Mouse (Mus musculus): ENCODE results near the gene Erc2. TPM values are rescaled to one million over a fixed set of nuclear protein-coding genes. Genes with fewer than 3 reads are reported as not detected.

Erc2 gene
- total RNA-seq, 2 experiments from 2014 or later = 0.38 to 0.86 TPM

DNA sequence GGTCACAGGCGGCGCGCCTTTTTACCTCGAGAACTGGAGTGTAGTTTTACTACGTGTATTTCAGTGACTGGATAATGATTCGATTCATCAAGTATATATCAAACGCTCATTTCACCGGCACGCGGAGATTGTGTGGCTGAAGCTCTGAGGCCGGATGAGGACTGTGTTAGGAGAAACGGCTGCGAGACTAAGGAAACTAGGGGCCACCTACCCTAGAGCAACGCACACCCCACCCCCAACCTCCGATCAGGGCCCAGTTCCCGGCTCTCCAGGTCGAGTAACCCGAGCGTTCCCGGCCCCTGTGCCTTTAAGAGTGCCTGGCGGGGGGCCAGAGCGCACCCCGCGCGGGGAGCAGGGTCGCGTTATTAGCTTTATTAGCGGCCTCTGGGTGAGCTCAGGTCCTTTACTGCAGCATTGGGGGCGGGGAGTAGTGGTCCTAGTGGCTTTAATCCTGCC, 884.2 kb downstream of the Erc2 start:
- intact Hi-C loops (cut with DNase I; ENCODE audit: low total_unique reads) = no loop called here
- DNase-seq = peak; percentile 66

DNA sequence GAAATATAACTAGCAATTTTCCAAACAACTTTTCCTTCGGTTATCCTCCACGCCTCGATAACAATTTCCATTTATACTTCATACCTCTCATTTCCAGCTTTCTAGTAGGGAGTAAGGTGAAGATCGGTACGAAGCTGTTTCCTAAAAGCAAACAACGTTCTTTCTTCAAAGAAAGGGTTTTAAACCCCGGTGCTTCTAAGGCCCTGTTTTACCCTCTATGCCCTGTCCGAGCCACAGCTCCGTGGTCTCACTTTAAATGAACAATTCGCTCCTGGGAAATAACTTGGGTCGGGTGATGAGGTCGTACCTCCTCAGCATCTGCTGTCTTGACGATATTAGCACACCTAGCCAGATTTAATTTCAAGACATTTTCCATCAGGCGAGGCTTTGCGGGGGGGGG, 884.8 kb downstream of the Erc2 start:
- no peak for DNase-seq
- intact Hi-C loops (cut with DNase I; ENCODE audit: low total_unique reads) = no loop called here

DNA sequence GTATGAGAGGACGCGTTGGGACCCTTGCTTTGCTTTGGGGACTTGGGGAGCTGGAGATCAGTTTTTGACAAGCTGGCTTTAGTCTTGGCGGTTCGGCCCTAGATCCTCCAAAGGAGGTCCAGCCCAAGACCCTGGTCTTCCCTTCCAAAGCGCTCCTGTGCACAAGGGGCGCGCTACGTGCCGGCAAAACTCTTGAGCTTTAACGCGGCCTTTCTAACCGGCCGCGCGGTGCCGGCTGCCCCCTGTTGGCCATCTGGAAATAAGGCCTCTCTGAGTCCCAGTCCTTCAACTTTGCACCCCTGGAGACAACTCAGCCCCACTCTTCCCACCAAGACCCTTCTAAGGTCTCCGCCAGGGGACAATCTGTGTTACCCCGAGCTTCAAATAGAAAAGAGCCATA, 885.2 kb downstream of the Erc2 start:
- peak; percentile 68 for DNase-seq
- intact Hi-C loops (cut with DNase I; ENCODE audit: low total_unique reads) = no loop called here

DNA sequence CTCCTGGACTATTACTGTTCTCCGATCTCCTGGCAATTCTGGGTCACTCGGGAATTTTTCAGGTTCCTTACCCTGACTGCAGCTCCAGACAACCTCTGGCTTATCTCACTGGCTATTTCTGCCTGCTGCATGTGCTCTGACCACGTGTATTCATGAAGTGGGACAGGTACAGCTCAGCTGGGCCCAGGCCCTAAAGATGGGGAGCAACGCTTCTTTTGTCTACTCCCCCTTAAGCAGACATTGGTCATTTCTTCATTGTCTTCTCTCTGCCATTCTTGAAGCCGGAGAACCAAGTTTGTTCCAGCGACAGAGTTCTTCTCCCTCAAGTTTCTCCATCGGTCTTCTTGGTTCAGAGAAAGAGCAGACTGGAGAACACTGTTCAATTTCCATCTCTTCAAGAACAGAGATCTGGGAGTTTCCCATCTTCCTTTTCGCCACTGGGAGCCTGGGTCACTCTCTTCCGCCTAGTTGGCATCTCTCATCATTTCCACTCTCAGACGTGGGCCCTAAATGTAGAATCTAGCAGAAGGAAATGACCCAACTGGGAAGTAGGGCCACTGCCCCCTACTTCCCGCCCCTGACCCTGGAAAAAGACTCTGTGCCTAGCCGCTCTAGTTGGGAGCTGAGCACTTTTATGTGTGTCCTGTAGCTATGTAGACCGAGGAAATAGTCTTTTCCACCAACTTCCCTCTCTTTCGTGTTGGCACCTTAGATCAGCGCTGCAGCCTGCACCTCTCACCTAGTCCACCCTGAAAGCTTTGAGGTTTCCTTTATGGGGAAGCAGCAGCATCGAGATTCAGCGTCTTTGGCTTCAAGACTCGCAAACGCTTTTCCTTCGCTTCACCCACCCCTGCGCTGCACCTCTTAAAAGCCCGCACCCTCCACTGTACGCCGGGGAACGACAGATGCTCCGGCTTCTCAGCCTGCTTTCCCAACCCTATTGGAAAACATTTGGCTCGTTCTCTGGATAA, 886.3 kb downstream of the Erc2 start:
- no peak for DNase-seq
- intact Hi-C loops (cut with DNase I; ENCODE audit: low total_unique reads) = no loop called here

DNA sequence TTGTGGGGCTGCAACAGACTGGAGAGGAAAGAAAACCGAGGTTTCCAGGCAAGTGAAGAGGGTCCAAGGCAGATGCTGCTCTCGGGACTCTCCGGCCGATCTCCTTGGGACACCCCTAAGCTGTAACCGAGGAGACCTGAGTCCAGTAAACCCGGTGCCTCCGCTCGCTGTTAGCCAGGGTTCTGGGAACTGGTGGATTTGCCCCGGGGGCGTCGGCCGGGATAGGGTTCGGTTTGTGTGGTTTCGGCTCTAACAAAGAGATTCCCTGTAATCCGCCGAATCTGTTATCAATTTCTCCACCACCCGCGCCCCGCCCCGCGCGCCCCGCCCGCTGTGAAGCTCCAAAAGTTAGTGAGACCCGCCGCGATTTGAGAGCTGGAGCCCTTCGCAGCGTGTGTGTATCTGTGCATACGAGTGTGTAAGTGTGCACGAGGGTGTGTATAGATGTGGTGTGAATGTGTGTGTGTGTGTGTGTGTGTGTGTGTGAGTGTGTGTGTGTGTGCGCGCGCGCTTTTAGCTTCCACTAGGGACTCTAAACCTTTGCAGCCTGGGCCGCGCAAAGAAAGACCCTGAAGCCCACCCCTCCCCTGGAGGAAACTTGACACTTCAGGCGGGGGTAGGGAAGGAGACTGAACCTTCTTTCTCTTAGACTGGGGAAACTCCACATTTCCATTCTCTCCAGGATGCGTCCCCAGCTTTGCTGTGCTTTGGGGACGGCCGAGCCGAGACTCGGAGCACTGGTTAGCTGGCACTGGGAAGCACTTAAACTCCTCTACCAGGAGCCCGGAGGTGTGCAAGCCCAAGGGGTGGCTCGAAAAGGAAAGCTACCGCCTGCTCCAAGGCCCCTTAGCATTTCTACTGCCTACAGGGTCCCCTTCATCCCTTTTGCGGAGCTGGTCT, 887.5 kb downstream of the Erc2 start:
- intact Hi-C loops (cut with DNase I; ENCODE audit: low total_unique reads) = loop anchor here (5.0 kb wide), 1 partner anchor 702 kb away; no protein-coding TSS in a partner anchor
- DNase-seq = peak; percentile 27

DNA sequence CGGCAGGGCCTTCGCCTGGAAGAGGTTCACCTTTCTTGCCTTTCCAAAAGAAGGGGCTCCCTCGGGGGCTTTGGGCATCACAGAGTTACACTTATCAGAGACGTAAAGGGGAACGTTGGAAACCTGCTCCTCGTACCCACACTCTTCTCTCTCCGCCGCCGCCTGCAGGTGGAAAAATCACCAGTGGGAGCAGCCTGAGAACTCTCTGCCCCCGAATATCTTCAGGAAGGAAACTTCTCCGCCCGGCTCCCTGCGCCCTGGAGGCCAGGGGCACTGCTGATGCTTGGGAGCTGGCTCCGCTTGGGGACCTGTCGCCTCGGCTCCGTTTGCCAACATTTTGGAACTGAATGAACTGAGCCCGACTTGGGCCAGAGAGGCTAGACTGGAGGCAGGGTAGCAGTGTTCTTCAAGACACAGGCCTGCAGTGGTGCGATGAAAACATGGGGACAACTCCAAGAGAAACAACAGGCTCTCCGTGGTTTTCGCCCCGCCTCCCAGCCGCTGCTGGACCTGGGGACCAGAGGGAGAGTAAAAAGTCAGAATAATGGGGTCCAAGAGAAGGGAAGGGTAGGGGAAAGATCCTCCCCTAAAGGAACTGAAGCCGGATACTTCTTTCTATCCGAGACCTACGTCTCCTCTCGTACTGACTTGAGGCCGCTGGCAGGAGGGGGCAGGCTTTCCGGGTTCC, 888.3 kb downstream of the Erc2 start:
- intact Hi-C loops (cut with DNase I; ENCODE audit: low total_unique reads) = loop anchor here (5.0 kb wide), 1 partner anchor 703 kb away; no protein-coding TSS in a partner anchor
- no peak for DNase-seq

DNA sequence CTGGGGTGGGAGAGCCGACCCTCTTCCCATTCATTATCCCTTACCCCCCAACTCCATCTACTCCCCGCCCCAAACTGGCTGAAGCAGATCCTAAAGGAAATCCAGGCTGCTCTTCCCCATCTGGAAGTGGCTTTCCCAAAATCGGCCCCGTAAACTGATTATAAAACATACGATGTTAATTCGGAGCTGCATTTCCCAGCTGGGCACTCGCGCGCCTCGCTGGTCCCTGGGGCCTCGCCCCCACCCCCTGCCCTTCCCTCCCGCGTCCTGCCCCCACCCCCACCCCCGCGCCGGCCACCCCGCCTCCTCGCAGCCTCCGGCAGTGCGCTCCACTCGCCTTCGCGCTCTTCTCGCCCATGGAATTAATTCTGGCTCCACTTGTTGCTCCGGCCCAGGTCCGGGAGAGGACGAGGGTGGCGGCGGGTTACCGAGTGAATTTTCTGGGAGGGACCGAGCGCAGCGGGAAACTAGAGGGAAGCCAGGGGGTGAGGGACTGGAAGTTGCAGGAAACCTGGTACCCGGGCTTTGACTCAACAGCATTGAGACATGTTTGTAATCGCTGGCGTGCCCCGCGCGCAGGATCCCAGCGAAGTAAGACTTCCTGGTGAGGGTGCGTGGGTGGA, 888.9 kb downstream of the Erc2 start:
- intact Hi-C loops (cut with DNase I; ENCODE audit: low total_unique reads) = loop anchor here (5.0 kb wide), 1 partner anchor 704 kb away; no protein-coding TSS in a partner anchor
- no peak for DNase-seq

DNA sequence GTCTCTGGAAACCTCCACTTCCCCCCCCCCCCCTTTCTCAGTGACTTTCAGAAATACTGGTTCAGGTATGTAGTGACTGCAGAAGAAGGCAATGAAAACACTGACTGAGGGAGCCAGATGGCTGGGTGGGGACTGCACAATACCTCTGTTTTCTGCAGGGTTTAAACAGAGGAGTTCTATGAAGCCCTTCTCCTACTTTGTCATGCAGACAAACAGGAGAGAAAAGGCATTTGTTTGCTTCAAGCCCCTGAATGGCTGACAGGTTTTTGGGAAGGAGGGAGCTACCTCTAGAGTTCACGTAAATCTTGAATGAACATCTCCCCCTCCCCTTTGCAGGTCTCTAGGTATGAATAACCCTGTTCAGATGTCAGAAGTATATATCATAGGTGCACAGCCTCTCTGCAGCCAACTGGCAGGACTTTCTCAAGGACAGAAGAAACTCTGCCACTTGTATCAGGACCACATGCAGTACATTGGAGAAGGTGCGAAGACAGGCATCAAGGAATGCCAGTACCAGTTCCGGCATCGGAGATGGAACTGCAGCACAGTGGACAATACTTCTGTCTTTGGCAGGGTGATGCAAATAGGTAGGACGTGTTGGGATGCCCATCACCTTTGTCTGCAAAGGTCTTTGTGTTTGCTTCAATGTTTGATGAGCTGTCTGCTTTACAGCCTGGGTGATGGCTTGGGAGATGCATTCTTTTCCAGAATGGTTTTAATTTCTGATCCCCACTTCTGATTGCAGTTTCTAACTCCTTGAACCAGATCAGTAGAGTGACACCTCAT, 890.8 kb downstream of the Erc2 start:
- DNase-seq = no peak
- intact Hi-C loops (cut with DNase I; ENCODE audit: low total_unique reads) = loop anchor here (5.0 kb wide), 1 partner anchor 706 kb away; no protein-coding TSS in a partner anchor

DNA sequence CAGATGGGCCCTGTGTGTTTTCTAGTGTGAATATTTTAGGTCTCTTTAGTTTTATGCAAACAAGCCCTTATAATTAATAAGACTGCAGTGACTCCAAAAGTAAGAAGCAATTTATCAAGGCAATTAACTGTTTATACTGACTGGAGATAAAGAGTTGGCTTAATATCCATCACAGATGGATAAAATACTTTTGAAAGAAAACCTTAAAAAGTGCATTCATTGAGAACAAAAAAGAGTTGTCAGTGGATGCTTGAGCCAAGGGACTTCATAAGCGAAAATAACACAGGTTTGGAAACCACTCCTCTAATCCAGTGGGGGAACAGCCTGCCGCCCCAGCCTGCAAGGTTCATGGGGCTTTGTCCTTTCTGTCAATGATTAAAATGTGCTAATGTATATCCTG, 891.9 kb downstream of the Erc2 start:
- intact Hi-C loops (cut with DNase I; ENCODE audit: low total_unique reads) = loop anchor here (5.0 kb wide), 1 partner anchor 707 kb away; no protein-coding TSS in a partner anchor
- DNase-seq = no peak

DNA sequence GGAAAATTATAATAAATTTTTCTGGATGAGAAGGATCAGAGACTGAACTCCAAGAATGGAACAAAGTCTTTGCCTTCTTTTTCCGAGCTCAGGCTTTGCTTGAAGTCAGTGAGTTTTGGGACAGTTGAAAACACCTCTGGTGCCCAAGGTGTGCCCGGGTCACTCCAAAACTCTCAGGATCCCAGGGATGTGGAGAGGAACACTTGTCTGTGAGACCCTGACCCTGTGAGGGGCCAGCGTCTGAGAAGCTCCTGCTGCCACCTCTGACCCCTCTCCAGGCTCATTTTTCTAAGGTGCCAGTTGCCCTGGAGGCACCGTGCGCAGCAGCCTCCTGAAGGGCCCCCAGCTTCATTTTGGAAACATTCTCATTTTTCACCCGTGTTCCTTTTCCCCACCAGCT, 893.1 kb downstream of the Erc2 start:
- no peak for DNase-seq
- intact Hi-C loops (cut with DNase I; ENCODE audit: low total_unique reads) = no loop called here

DNA sequence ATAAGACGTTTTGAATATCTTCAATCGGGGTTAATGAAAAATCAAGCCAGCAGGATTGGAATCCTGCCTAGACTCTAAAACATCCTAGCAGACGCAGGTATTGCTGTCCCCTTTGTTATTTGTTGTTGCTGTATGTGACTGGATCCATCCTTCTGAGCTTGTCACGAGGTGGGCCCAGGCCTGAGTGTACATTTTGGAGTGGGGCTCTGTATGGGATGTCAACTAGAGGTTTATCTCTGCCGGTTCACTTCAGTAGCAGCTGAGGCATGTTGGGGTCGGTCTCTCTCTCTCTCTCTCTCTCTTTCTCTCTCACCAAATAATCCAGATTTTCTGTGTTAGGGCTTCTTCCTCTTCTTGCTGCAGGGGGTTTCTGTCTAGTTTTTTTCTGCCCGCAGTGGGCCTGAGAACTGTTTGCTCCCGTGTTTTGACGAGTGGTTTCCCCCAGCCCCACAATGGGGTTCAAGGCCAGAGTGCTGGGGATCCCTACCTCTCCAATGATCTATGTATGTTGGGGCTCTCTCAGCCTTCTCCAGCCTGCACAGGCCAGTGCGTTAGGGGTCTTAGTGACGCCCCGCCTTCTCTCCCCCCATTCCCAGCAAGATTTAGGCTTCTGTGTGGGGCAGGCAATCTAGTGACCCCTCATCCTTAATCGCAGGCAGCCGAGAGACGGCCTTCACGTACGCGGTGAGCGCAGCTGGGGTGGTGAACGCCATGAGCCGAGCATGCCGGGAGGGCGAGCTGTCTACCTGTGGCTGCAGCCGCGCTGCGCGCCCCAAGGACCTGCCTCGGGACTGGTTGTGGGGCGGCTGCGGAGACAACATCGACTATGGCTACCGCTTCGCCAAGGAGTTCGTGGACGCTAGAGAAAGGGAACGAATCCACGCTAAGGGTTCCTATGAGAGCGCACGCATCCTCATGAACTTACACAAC, 895.7 kb downstream of the Erc2 start:
- intact Hi-C loops (cut with DNase I; ENCODE audit: low total_unique reads) = loop anchor here (2.0 kb wide), 1 partner anchor 23 kb away; no protein-coding TSS in a partner anchor
- no peak for DNase-seq

DNA sequence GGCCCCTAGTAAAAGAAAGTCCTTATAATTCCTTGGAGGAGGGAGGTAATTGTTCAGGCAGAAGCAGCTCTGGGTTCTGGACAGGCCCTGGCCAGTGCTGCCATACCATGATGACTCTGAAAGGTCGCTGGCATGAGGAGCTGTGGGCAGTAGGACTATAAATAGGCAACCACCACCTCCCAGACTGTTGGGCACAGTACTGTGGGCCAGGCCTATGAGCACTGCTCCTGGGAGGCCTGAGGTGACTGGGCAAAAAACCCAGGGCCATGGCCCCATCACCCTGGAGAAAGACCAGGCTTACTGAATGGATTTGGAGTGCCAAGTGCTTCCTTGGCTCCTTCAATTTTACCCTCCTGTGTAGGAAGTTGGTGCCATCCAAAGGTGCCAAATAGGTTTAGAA, 898.9 kb downstream of the Erc2 start:
- intact Hi-C loops (cut with DNase I; ENCODE audit: low total_unique reads) = no loop called here
- DNase-seq = no peak

DNA sequence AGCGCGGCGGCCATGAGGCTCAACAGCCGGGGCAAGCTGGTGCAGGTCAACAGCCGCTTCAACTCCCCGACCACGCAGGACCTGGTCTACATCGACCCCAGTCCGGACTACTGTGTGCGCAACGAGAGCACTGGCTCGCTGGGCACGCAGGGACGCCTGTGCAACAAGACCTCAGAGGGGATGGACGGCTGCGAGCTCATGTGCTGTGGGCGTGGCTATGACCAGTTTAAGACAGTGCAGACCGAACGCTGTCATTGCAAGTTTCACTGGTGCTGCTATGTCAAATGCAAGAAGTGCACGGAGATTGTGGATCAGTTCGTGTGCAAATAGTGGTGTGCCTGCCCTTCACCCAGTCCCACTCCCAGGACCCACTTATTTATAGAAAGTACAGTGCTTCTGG, 900.4 kb downstream of the Erc2 start:
- intact Hi-C loops (cut with DNase I; ENCODE audit: low total_unique reads) = no loop called here
- DNase-seq = no peak

DNA sequence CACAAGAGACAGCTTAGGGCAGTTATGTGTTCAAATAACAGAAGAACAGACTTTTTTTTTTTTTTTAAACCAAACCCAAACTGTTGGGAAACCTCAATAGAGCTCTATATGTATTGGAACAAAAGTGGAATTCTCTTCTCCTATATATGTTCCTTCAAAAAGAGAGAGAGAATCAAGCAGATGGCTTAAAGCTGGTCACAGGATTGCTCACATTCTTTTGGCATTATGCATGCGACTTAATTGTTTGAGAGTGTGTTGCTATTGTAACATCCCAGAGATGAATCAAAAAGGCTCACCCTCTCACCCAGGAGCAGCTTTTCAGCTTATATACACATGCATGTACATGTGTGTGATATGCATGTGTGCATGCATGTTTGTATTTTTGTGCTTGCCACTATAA, 903.3 kb downstream of the Erc2 start:
- DNase-seq = no peak
- intact Hi-C loops (cut with DNase I; ENCODE audit: low total_unique reads) = no loop called here
